ENCODE assay signal across 31 mouse cellular contexts in genomic region chr13:73712228-73712627, GRCm38 (mm10). TPM values are rescaled to one million over a fixed set of nuclear protein-coding genes. Genes with fewer than 3 reads are reported as not detected.
DNase-seq lines count a peak whose midpoint lies in the region; ATAC-seq and TF ChIP-seq lines count a peak whose summit lies in the region.
"Had no signal": no experiment of that assay in that cellular context is flagged by ENCODE, and none has a peak within 500 bp of the region (broad histone marks: within the 10 kb centered on the region; RNA-seq: fewer than 3 reads in every experiment).

No protein-coding gene starts in this region.

- no peaks in the 10 kb centered on the region for H3K36me3 ChIP-seq in liver, embryonic 16.5 days (ENCODE audit: control insufficient read depth, insufficient read depth)
- H3K36me3 ChIP-seq in embryonic facial prominence, embryonic 15.5 days: no peaks in the 10 kb centered on the region
- H3K36me3 ChIP-seq in small intestine, adult 2 months (ENCODE audit: control insufficient read depth, insufficient read depth, low read length): no peaks in the 10 kb centered on the region
- H3K36me3 ChIP-seq: heart, embryonic 10.5 days; heart, embryonic 15.5 days; kidney, embryonic 15.5 days; midbrain, embryonic 12.5 days; neural tube, embryonic 15.5 days had no signal

- no peaks in the 10 kb centered on the region for H3K9me3 ChIP-seq in liver, embryonic 16.5 days (replicated peaks; ENCODE audit: control insufficient read depth, low read length)
- H3K9me3 ChIP-seq in embryonic facial prominence, embryonic 15.5 days (replicated peaks): no peaks in the 10 kb centered on the region
- H3K9me3 ChIP-seq: forebrain, embryonic 13.5 days; heart, embryonic 10.5 days; heart, embryonic 15.5 days; kidney, embryonic 15.5 days; megakaryocyte, embryonic 14.5 days; midbrain, embryonic 12.5 days; neural tube, embryonic 15.5 days had no signal

- no peak overlapping the region for H3K4me2 ChIP-seq in liver, embryonic 16.5 days (ENCODE audit: low read depth, low read length)
- no peak overlapping the region for H3K4me2 ChIP-seq in embryonic facial prominence, embryonic 15.5 days (replicated peaks)
- H3K4me2 ChIP-seq: forebrain, embryonic 13.5 days; heart, embryonic 15.5 days; kidney, embryonic 15.5 days; midbrain, embryonic 12.5 days; neural tube, embryonic 15.5 days had no signal

- DNase-seq in liver: no peak
- DNase-seq in 3T3-L1 (ENCODE audit: low read depth, low spot score): peak; percentile 56
- DNase-seq in ovary, adult 18-20 months (ENCODE audit: low spot score): no peak
- DNase-seq: adrenal gland, adult 2 months; adrenal gland, postnatal 36 days; cerebellum, adult 18-20 months; cerebellum, postnatal 10 days; gastrocnemius, postnatal 25 days; heart, adult 11 months; layer of hippocampus, postnatal 36 days; left cerebral cortex, postnatal 4 days; lung, adult 18-20 months; lung, postnatal 4 days; right cerebral cortex, postnatal 25 days; spleen, adult 18-20 months had no signal

- 56% methylated on average over 3 of the region's 3 CpGs for WGBS in liver, embryonic 16.5 days (ENCODE audit: insufficient replicate concordance)
- WGBS in embryonic facial prominence, embryonic 15.5 days: 65% methylated on average over 3 of the region's 3 CpGs
- 63% methylated on average over 3 of the region's 3 CpGs for WGBS in small intestine, adult 2 months

- no peak for TF ChIP-seq POLR2A in small intestine, adult 2 months (IDR thresholded peaks at IDR 0.05; ENCODE audit: low read depth, low read length)

- no peaks in the 10 kb centered on the region for H3K27me3 ChIP-seq in liver, embryonic 16.5 days (ENCODE audit: control insufficient read depth, insufficient read depth, low read depth, low read length)
- H3K27me3 ChIP-seq in embryonic facial prominence, embryonic 15.5 days: no peaks in the 10 kb centered on the region
- no peaks in the 10 kb centered on the region for H3K27me3 ChIP-seq in small intestine, adult 2 months (ENCODE audit: control insufficient read depth, insufficient read depth, low read length)
- H3K27me3 ChIP-seq: forebrain, embryonic 13.5 days; heart, embryonic 15.5 days; kidney, embryonic 15.5 days; midbrain, embryonic 12.5 days; neural tube, embryonic 15.5 days had no signal

- H3K4me3 ChIP-seq in liver, embryonic 16.5 days (ENCODE audit: low read depth, low read length): no peak overlapping the region
- H3K4me3 ChIP-seq in embryonic facial prominence, embryonic 15.5 days (replicated peaks): no peak overlapping the region
- no peak overlapping the region for H3K4me3 ChIP-seq in small intestine, adult 2 months (ENCODE audit: low read depth, low read length)
- H3K4me3 ChIP-seq: forebrain, embryonic 13.5 days; heart, embryonic 10.5 days; heart, embryonic 15.5 days; kidney, embryonic 15.5 days; megakaryocyte, embryonic 14.5 days; midbrain, embryonic 12.5 days; neural tube, embryonic 15.5 days had no signal

- no peak overlapping the region for H3K9ac ChIP-seq in liver, embryonic 16.5 days (ENCODE audit: low read depth, low read length)
- H3K9ac ChIP-seq in embryonic facial prominence, embryonic 15.5 days: no peak overlapping the region
- H3K9ac ChIP-seq: forebrain, embryonic 13.5 days; heart, embryonic 15.5 days; kidney, embryonic 15.5 days; midbrain, embryonic 12.5 days; neural tube, embryonic 15.5 days had no signal

- no peaks in the 10 kb centered on the region for H3K4me1 ChIP-seq in liver, embryonic 16.5 days (ENCODE audit: control insufficient read depth, low read depth, low read length)
- no peaks in the 10 kb centered on the region for H3K4me1 ChIP-seq in embryonic facial prominence, embryonic 15.5 days
- H3K4me1 ChIP-seq in small intestine, adult 2 months (ENCODE audit: control insufficient read depth, insufficient read depth, insufficient read length, low read length): peaks cover 38% of the 10 kb centered on the region; the same call in 1 of the 2 replicates
- H3K4me1 ChIP-seq: forebrain, embryonic 13.5 days; heart, embryonic 10.5 days; megakaryocyte, embryonic 14.5 days; midbrain, embryonic 12.5 days; neural tube, embryonic 15.5 days had no signal

- no peak overlapping the region for H3K27ac ChIP-seq in liver, embryonic 16.5 days (ENCODE audit: low read length)
- H3K27ac ChIP-seq in embryonic facial prominence, embryonic 15.5 days (replicated peaks): no peak overlapping the region
- peak overlapping the region; percentile 80 for H3K27ac ChIP-seq in small intestine, adult 2 months (ENCODE audit: insufficient read depth, low read depth, low read length)
- H3K27ac ChIP-seq: forebrain, embryonic 13.5 days; heart, embryonic 10.5 days; heart, embryonic 15.5 days; kidney, embryonic 15.5 days; midbrain, embryonic 12.5 days; neural tube, embryonic 15.5 days had no signal

- peak; percentile 61; the same call in 1 of the 2 replicates for ATAC-seq in liver, embryonic 16.5 days (ENCODE audit: low read depth)
- 0 out of 2 replicates have a peak, but pooled peaks have one; percentile 49 for ATAC-seq in embryonic facial prominence, embryonic 15.5 days (ENCODE audit: insufficient number of reproducible peaks, low FRiP score, low TSS enrichment, low read depth)
- ATAC-seq: forebrain, embryonic 13.5 days; hindbrain, embryonic 16.5 days; lung, postnatal 0 days had no signal

- TF ChIP-seq CTCF in small intestine, adult 2 months (IDR thresholded peaks at IDR 0.05; ENCODE audit: extremely low read depth, insufficient read length, insufficient replicate concordance, low read depth, low read length): no peak

RNA-seq across cellular contexts. Expression of gene Slc6a19, which starts 7.6 kb away (rescaled TPM):
- polyA plus RNA-seq in liver, embryonic 16.5 days (2015; fragmentation: Nextera tagmentation; extraction: Ambion mirVana): 1.0 and 1.6 TPM in 2 replicates
- polyA plus RNA-seq in embryonic facial prominence, embryonic 15.5 days (2015; fragmentation: Nextera tagmentation; extraction: Ambion mirVana): 0.25 and 0.62 TPM in 2 replicates
- polyA plus RNA-seq in small intestine, adult 2 months (2012; rRNA removed): 246 and 934 TPM in 2 replicates
- polyA plus RNA-seq: heart, embryonic 15.5 days; hindbrain, embryonic 11.5 days; limb, embryonic 14.5 days; lung, postnatal 0 days had no signal

RNA-seq across cellular contexts. Expression of gene Slc12a7, which starts 20.7 kb away (rescaled TPM):
- 11.8 and 14.4 TPM in 2 replicates for polyA plus RNA-seq in liver, embryonic 16.5 days (2015; fragmentation: Nextera tagmentation; extraction: Ambion mirVana)
- 14.4 and 18.4 TPM in 2 replicates for polyA plus RNA-seq in embryonic facial prominence, embryonic 15.5 days (2015; fragmentation: Nextera tagmentation; extraction: Ambion mirVana)
- polyA plus RNA-seq in small intestine, adult 2 months (2012; rRNA removed): 74.3 and 147 TPM in 2 replicates

RNA-seq across cellular contexts. Expression of gene Slc6a18, which starts 34.4 kb away (rescaled TPM):
- 0.08 TPM in 1 of 2 replicates, not detected in the other for polyA plus RNA-seq in liver, embryonic 16.5 days (2015; fragmentation: Nextera tagmentation; extraction: Ambion mirVana)
- polyA plus RNA-seq in embryonic facial prominence, embryonic 15.5 days (2015; fragmentation: Nextera tagmentation; extraction: Ambion mirVana): not detected in 2 replicates
- 0.19 and 0.81 TPM in 2 replicates for polyA plus RNA-seq in small intestine, adult 2 months (2012; rRNA removed)
- polyA plus RNA-seq: adrenal gland, adult 2 months; brain, embryonic 14.5 days; forebrain, embryonic 13.5 days; heart, embryonic 10.5 days; heart, embryonic 15.5 days; hindbrain, embryonic 11.5 days; hindbrain, embryonic 16.5 days; intestine, embryonic 14.5 days; lung, postnatal 0 days; midbrain, embryonic 12.5 days; neural tube, embryonic 15.5 days had no signal

Comparison
In these comparisons a context has a peak if more than half of its experiments do, and no peak if none do; other contexts are left out.
1. RNA of gene Slc6a19, which starts 7.6 kb away (polyA plus RNA-seq): 246 to 934 TPM in small intestine, adult 2 months; 1.0 to 1.6 TPM in liver, embryonic 16.5 days and 0.25 to 0.62 TPM in embryonic facial prominence, embryonic 15.5 days; every median in the first group is over 10 times any median in the second.